Mouse (Mus musculus) gonadal fat pad, adult 2 months (tissue): ENCODE data around the gene Chadl. TPM values are rescaled to one million over a fixed set of nuclear protein-coding genes. Genes with fewer than 3 reads are reported as not detected.

ENCODE experiments used
- polyA plus RNA-seq: library from polyadenylated mRNA; depleted of rRNA; stranded (reverse); fragments of >200 nt; gene quantifications from 2 replicates; pipeline ENCODE4 v1.2.3, GENCODE M21; 2012; rRNA removed

Chadl gene
- polyA plus RNA-seq, 1 experiment: 2.1 TPM

Other genes starting within 250 kb of the Chadl start
- gene Rbx1, start 231.0 kb downstream of the Chadl start, polyA plus RNA-seq: 62.3 and 68.8 TPM in 2 replicates
- gene Ep300, start 111.9 kb downstream of the Chadl start, polyA plus RNA-seq: 24.6 and 41.9 TPM in 2 replicates
- gene L3mbtl2, start 33.4 kb downstream of the Chadl start, polyA plus RNA-seq: 15.9 and 16.5 TPM in 2 replicates
- gene Zc3h7b, start 47.8 kb upstream of the Chadl start, polyA plus RNA-seq: 30.6 and 38.2 TPM in 2 replicates
- 30.1 and 30.4 TPM in 2 replicates for gene Rangap1, start 48.2 kb upstream of the Chadl start, polyA plus RNA-seq
- gene Tef, start 105.1 kb upstream of the Chadl start, polyA plus RNA-seq: 60.0 and 63.8 TPM in 2 replicates
- gene Tob2, start 161.5 kb upstream of the Chadl start, polyA plus RNA-seq: 25.8 and 37.8 TPM in 2 replicates
- 31.5 and 41.4 TPM in 2 replicates for gene Phf5a, start 174.6 kb upstream of the Chadl start, polyA plus RNA-seq
- gene Aco2, start 175.0 kb upstream of the Chadl start, polyA plus RNA-seq: 305 and 314 TPM in 2 replicates
- 14.1 and 17.0 TPM in 2 replicates for gene Polr3h, start 229.0 kb upstream of the Chadl start, polyA plus RNA-seq
- gene Csdc2, start 239.5 kb upstream of the Chadl start, polyA plus RNA-seq: 10.0 and 13.9 TPM in 2 replicates